Mouse (Mus musculus) liver, embryonic 12.5 days (tissue): ENCODE results near the gene Hdac11. TPM values are rescaled to one million over a fixed set of nuclear protein-coding genes. Genes with fewer than 3 reads are reported as not detected.
A peak's percentile ranks its signal among the peaks of the same experiment; 100 is the strongest.

Experiments used
- ATAC-seq: fragments of 200-750 bp; cut with Nextera tagmentation; 2 replicates; pipeline ENCODE4 v1.8.0; 2017; ENCODE audit warnings: moderate number of reproducible peaks, mild to moderate bottlenecking, moderate library complexity
- H3K27ac ChIP-seq: fragments of 300-500 bp; sonication (generic); 2 replicates; pipeline ENCODE4 v1.5.1; 2016; ENCODE audit warnings: mild to moderate bottlenecking
- H3K27me3 ChIP-seq: fragments of 300-500 bp; sonication (generic); replicated peaks from 2 replicates; pipeline ENCODE4 v1.6.1; 2016; ENCODE audit warnings: mild to moderate bottlenecking, moderate library complexity
- H3K36me3 ChIP-seq: fragments of 300-500 bp; sonication (generic); 2 replicates; pipeline ENCODE4 v1.6.1; 2016; ENCODE audit warnings: mild to moderate bottlenecking, moderate library complexity
- H3K4me1 ChIP-seq: fragments of 300-500 bp; sonication (generic); 2 replicates; pipeline ENCODE4 v1.6.1; 2016
- H3K4me2 ChIP-seq: fragments of 300-500 bp; sonication (generic); 2 replicates; pipeline ENCODE4 v1.6.1; 2016; ENCODE audit warnings: mild to moderate bottlenecking, moderate library complexity
- H3K4me3 ChIP-seq: fragments of 300-500 bp; sonication (generic); 2 replicates; pipeline ENCODE4 v1.5.1; 2016; ENCODE audit warnings: mild to moderate bottlenecking, moderate library complexity
- H3K9ac ChIP-seq: fragments of 300-500 bp; sonication (generic); 2 replicates; pipeline ENCODE4 v1.6.1; 2016; ENCODE audit warnings: mild to moderate bottlenecking, moderate library complexity
- H3K9me3 ChIP-seq: fragments of 300-500 bp; sonication (generic); replicated peaks from 2 replicates; pipeline ENCODE4 v1.6.1; 2016; ENCODE audit warnings: mild to moderate bottlenecking, moderate library complexity
- WGBS: fragments of 180-500 bp; shearing (Covaris S2); methylation state at CpG from one replicate; pipeline ENCODE4 v1.1.7; 2016; ENCODE audit not compliant: insufficient replicate concordance; 5-methylcytosine and 5-hydroxymethylcytosine counted together
- polyA plus RNA-seq: library from polyadenylated mRNA; unstranded; fragments of >200 nt; fragmentation: Nextera tagmentation; extraction: Ambion mirVana; gene quantifications from 2 replicates; pipeline ENCODE4 v1.2.1, GENCODE M21; 2016

Gene Hdac11
- polyA plus RNA-seq, 1 experiment from 2014 or later = 6.0 TPM

DNA sequence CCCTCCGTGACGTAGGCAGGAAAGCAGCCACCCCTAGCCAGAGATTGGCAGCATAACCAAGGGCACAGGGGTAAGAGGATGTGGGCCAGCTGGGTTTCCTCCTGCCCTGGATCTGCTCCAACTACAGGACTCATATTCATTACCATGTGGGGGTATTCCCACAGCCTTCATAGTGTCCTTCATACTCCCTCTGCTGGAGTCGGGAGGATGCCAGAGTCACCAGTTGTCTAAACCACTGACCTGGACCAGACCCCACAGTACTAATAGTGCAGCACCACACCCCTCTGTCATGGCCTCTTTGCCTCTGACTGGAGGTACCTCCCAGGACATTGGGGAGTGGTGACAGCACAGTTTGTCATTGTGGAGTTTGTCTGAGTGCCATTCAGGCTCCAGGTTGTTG, 17.7 kb downstream of the Hdac11 start:
- H3K36me3 ChIP-seq = peaks cover 43% of the 10 kb centered on the region
- H3K27me3 ChIP-seq = peaks cover 9% of the 10 kb centered on the region; the same call in 1 of the 2 replicates
- H3K4me3 ChIP-seq = no peak overlapping the region
- WGBS = 79% methylated on average over 3 of the region's 3 CpGs
- H3K4me1 ChIP-seq = peaks cover 24% of the 10 kb centered on the region
- 0 out of 2 replicates have a peak overlapping the region, but pooled peaks have one; percentile 9 for H3K9ac ChIP-seq
- no peak overlapping the region for H3K4me2 ChIP-seq
- ATAC-seq = no peak
- no peaks in the 10 kb centered on the region for H3K9me3 ChIP-seq
- H3K27ac ChIP-seq = no peak overlapping the region

DNA sequence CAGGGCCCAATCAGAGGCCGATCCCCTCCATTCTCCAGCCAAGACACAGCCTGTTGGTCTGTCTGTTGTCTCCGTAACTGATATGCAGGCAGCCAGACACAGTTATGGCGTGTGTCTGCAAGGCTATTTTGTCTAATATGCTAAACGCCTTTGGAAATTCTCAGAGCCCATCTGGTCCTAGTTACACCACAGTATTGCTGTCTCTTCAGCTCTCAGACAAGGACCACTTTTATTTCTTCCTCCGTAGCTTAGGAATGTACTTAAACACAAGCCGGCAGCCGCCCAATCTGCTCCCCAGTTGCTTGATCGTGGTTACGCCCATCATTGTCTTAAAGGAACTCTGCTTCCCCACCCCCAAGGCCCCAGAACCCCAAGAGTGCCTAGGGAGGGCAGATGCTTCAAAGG, 24.3 kb downstream of the Hdac11 start:
- Histone ChIP-seq H3K4me2 (no peak overlapping the region), H3K36me3 (no peaks in the 10 kb centered on the region), H3K4me3 (no peak overlapping the region), H3K27ac (no peak overlapping the region), H3K9me3 (no peaks in the 10 kb centered on the region), H3K9ac (no peak overlapping the region), H3K27me3 (peaks cover 29% of the 10 kb centered on the region), H3K4me1 (peaks cover 23% of the 10 kb centered on the region)
- no peak for ATAC-seq
- 57% methylated on average over 9 of the region's 9 CpGs for WGBS

DNA sequence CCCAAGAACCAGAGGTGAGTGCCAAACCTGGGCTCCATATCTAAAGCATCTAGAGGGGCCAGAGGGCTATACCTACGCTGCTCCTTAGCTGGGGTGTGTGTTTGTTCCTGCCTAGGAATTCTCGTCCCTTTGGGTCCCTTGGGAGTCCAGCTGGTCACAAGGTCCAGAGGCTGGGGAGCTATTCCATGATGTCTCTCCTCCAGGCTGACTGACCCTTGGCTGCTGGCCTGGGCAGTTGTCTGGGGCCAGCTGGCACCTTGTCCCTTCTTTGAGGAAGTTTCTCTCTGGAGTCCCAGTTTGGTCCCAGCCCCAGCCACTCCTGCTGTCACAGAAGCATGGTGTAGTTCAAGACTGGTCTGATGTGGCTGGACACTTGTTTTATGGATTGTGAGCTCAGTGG, 24.9 kb downstream of the Hdac11 start:
- Histone ChIP-seq H3K4me3 (no peak overlapping the region), H3K4me2 (no peak overlapping the region), H3K4me1 (peaks cover 23% of the 10 kb centered on the region), H3K36me3 (no peaks in the 10 kb centered on the region), H3K9ac (no peak overlapping the region), H3K27ac (no peak overlapping the region), H3K27me3 (peaks cover 34% of the 10 kb centered on the region), H3K9me3 (no peaks in the 10 kb centered on the region)
- ATAC-seq = no peak
- WGBS = 51% methylated on average over 2 of the region's 2 CpGs

DNA sequence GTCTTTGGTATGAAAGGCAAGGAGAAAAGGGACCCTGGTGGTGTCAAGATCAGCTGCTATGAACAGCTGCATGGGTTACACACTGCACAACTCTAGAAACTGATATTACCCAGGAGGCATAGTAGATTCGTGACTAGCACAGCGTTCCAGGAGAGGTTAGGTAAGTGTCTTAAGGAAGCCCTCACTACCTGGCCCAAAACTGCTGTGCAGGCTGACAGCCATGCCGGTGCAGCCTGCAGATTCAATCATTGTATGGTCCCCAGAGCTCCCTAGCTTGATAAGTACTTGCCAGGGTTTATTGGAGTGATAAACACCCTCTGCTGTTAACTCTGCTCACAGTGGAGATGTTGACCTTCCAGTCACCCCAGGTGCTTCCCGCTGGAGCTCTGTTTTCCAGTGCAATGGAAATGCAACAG, 25.6 kb downstream of the Hdac11 start:
- no peak for ATAC-seq
- WGBS = 56% methylated on average over 4 of the region's 4 CpGs

DNA sequence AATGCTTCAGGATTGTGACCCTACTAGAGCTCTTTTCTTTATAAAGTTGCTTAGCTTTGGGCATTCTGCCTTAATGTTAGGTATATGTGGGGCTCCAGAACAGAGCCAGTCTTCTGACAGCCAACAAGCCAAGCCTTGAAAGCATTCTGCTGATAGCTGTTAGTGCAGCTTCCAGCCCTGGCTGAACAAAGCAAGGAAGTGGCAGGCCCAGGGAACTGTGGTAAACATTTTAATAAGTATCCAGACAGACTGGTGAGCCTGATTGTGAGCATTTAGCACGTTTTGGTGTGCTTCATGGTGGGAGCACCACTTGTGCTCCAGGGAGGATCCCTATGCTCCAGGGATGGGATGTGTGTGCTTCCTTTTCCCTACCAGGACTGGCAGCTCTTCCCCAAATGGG, 26.6 kb downstream of the Hdac11 start:
- Histone ChIP-seq H3K27me3 (peaks cover 38% of the 10 kb centered on the region), H3K9ac (no peak overlapping the region), H3K4me3 (no peak overlapping the region), H3K9me3 (no peaks in the 10 kb centered on the region), H3K4me2 (no peak overlapping the region), H3K36me3 (no peaks in the 10 kb centered on the region), H3K4me1 (peaks cover 22% of the 10 kb centered on the region), H3K27ac (no peak overlapping the region)
- 4% methylated on average over 1 of the region's 1 CpGs for WGBS
- no peak for ATAC-seq

More for the DNA sequence above, 25.6 kb downstream of the Hdac11 start:
- peaks cover 33% of the 10 kb centered on the region for H3K27me3 ChIP-seq
- H3K9me3 ChIP-seq = no peaks in the 10 kb centered on the region
- H3K4me3 ChIP-seq = no peak overlapping the region
- no peak overlapping the region for H3K9ac ChIP-seq
- H3K4me1 ChIP-seq = peaks cover 23% of the 10 kb centered on the region
- H3K4me2 ChIP-seq = no peak overlapping the region
- H3K36me3 ChIP-seq = no peaks in the 10 kb centered on the region
- H3K27ac ChIP-seq = no peak overlapping the region

DNA sequence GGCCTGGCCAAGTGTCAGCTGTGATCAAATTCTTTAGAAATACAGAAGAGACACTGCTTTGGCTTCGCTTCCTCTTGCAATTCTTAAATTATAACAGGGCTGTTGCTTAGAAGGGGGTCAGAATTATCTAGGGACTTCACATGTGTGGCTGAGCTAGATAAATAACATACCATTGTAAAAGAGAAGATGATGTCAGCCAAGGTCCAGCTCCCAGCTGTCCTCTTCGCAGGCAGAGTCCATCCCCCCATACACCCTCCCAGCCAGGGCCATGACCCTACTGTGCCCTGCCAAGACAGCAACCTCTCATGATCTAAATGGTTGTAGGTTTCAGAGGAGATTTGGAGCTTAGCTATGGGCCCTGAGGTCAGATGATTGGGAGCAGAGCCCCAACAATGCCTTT, 27.5 kb downstream of the Hdac11 start:
- no peak overlapping the region for H3K9ac ChIP-seq
- no peak overlapping the region for H3K27ac ChIP-seq
- no peaks in the 10 kb centered on the region for H3K36me3 ChIP-seq
- peaks cover 45% of the 10 kb centered on the region for H3K27me3 ChIP-seq
- peaks cover 19% of the 10 kb centered on the region for H3K4me1 ChIP-seq
- H3K9me3 ChIP-seq = no peaks in the 10 kb centered on the region
- WGBS = 35% methylated on average over 2 of the region's 2 CpGs
- ATAC-seq = no peak
- H3K4me3 ChIP-seq = no peak overlapping the region
- H3K4me2 ChIP-seq = no peak overlapping the region

DNA sequence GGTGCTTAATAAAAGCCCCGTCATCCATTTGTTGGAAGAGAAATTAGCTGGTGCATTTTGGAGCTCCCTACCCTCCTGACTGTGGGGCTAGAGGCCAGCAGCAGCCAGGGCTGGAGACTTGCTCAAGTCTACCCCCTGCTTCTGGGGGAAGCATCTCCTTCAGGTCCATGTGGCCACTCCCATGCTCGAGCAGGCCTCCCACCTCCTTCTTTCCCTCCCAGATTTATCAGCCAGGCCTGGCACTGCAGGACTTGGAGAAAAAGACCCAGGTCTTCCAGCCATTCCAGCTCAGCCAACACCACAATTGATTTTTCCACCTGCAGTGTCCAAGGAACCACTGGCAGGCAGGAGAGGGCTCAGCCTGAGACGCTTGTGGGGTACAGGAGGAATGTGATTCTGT, 28.3 kb downstream of the Hdac11 start:
- no peak overlapping the region for H3K9ac ChIP-seq
- no peaks in the 10 kb centered on the region for H3K36me3 ChIP-seq
- H3K27me3 ChIP-seq = peaks cover 48% of the 10 kb centered on the region
- no peak overlapping the region for H3K4me2 ChIP-seq
- ATAC-seq = no peak
- 49% methylated on average over 3 of the region's 3 CpGs for WGBS
- H3K9me3 ChIP-seq = no peaks in the 10 kb centered on the region
- H3K27ac ChIP-seq = no peak overlapping the region
- no peak overlapping the region for H3K4me3 ChIP-seq
- peaks cover 16% of the 10 kb centered on the region for H3K4me1 ChIP-seq

DNA sequence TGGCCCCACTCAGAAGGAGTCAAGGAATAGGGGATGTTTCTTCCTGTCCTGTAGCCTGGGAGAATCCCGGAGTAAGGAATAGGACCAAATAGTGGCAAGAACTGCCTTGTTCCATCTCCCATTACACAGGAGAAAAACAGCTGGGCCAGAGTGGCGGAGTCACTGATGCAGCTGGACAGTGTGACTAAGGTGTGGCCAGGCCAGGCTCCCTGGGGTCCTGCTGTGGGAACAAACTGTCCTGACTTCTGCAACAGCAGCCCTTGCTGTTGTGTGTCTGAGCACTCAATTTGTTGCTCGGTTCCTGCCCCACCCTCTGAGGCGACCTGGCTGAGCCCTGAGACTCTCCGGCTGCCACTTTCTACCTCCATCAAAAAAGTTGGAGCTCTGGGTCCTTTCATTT, 29.0 kb downstream of the Hdac11 start:
- Histone ChIP-seq H3K9ac (no peak overlapping the region), H3K9me3 (no peaks in the 10 kb centered on the region), H3K27ac (no peak overlapping the region), H3K4me1 (peaks cover 13% of the 10 kb centered on the region), H3K4me3 (no peak overlapping the region), H3K36me3 (no peaks in the 10 kb centered on the region), H3K4me2 (no peak overlapping the region), H3K27me3 (peaks cover 48% of the 10 kb centered on the region)
- ATAC-seq = no peak
- 68% methylated on average over 5 of the region's 5 CpGs for WGBS

DNA sequence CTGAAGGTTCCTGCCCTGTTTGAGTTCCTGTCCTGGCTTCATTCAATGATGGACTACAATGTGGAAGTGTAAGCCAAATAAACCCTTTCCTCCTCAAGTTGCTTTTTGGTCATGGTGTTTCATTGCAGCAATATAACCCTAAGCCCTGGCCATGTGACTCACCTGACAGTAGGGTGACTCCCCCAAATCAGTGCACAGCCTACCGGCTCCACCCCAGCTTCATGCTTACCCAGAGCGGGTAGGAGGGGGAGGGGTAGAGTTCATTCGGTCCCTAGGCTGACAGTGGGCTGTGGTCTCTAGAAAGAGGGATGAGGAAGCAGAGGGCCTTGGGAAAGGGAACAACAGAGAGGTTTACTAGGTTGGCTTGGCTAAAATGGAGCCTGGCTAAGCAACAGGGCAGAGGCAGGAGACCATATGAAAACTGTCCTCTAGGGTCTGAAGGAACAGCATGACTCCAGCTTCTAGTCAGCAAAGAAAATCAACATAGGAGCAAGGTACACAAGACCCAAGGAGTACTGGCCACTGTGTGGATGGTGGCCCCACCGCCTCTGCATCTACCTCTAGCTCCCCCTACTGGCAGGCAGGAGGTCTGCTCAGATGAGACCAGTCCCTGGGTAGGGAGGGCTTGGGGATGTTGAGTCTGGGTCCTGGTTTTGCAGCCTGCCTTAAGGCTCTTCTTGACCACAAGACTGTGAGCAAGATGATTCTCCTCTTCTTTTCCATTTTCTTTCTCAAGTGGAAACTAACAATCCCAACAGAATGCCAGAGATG, 29.9 kb downstream of the Hdac11 start:
- Histone ChIP-seq H3K9me3 (no peaks in the 10 kb centered on the region), H3K36me3 (no peaks in the 10 kb centered on the region), H3K9ac (no peak overlapping the region), H3K27ac (no peak overlapping the region), H3K4me3 (no peak overlapping the region), H3K27me3 (peaks cover 48% of the 10 kb centered on the region), H3K4me1 (peaks cover 13% of the 10 kb centered on the region), H3K4me2 (no peak overlapping the region)
- ATAC-seq = peak; percentile 77
- WGBS = 34% methylated on average over 4 of the region's 4 CpGs

DNA sequence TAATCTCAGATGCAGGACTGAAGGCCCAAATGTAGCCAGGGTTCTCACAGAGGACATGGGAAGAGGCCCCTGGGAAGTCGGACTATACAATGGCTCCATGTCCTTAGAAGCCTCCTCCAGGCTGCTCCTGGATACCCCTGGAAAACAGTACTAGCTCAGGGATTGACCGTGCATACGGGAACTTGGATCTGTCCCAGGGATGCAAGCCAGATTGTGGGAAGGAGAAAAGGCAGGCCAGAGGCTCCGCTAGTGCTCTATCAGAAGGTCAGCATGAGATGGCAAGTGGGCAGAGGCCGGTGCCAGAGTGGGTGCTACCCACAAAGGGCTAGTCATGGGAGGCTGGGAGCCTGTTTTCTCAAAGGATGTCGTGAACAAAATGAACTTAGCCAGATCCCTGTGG, 30.5 kb downstream of the Hdac11 start:
- H3K9ac ChIP-seq = no peak overlapping the region
- 64% methylated on average over 6 of the region's 6 CpGs for WGBS
- no peak for ATAC-seq
- H3K4me3 ChIP-seq = no peak overlapping the region
- H3K27ac ChIP-seq = no peak overlapping the region
- H3K4me1 ChIP-seq = peaks cover 13% of the 10 kb centered on the region
- H3K4me2 ChIP-seq = no peak overlapping the region
- no peaks in the 10 kb centered on the region for H3K36me3 ChIP-seq
- H3K9me3 ChIP-seq = no peaks in the 10 kb centered on the region
- H3K27me3 ChIP-seq = peaks cover 44% of the 10 kb centered on the region

DNA sequence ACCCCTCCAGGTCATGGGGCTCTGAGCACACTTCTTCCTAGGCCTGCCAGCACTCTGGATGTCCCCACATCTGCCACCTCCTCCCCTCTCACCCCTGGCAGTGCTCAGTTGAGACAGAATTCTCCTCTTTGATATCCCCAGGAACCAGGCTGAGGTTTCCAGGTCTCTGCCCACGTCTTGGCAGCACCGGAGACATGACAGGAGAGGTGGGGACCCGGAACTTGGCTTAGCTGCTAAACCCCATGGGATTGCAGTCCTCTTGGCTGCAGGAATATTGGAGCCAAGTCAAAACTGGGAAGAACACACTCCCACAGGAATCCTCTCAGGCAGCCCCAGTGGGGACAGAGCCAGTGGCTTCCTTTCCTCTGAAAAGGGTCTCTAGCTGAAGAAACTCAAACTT, 31.4 kb downstream of the Hdac11 start:
- 46% methylated on average over 3 of the region's 3 CpGs for whole genome bisulfite sequencing
- Histone ChIP-seq H3K9ac (no peak overlapping the region), H3K4me2 (no peak overlapping the region), H3K27me3 (peaks cover 42% of the 10 kb centered on the region), H3K4me3 (no peak overlapping the region), H3K4me1 (peaks cover 17% of the 10 kb centered on the region), H3K36me3 (no peaks in the 10 kb centered on the region), H3K9me3 (no peaks in the 10 kb centered on the region), H3K27ac (no peak overlapping the region)
- ATAC-seq = no peak

DNA sequence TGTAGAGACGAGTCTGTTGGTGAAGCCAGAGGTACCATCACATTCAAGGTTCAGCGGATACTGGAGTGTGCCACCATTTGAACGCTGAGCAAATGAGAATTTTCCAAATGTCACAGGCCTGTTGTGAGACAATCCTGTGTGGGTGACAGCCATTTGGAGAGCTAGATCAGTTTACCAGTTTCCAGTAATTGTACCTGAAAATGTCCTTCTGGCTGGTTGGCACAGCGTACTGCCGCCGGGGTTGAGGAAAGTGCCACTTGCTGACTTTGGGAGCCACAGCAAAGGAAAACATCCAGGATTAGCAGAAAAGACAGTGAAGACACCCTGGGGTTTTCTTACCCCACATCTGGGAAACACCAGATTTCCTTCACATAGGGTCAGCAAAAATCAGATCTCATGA, 33.5 kb downstream of the Hdac11 start:
- H3K9ac ChIP-seq = no peak overlapping the region
- H3K27ac ChIP-seq = no peak overlapping the region
- H3K4me1 ChIP-seq = peaks cover 13% of the 10 kb centered on the region; the same call in 1 of the 2 replicates
- ATAC-seq = no peak
- H3K4me3 ChIP-seq = no peak overlapping the region
- H3K27me3 ChIP-seq = peaks cover 39% of the 10 kb centered on the region
- no peak overlapping the region for H3K4me2 ChIP-seq
- WGBS = 78% methylated on average over 6 of the region's 6 CpGs
- no peaks in the 10 kb centered on the region for H3K9me3 ChIP-seq
- no peaks in the 10 kb centered on the region for H3K36me3 ChIP-seq

DNA sequence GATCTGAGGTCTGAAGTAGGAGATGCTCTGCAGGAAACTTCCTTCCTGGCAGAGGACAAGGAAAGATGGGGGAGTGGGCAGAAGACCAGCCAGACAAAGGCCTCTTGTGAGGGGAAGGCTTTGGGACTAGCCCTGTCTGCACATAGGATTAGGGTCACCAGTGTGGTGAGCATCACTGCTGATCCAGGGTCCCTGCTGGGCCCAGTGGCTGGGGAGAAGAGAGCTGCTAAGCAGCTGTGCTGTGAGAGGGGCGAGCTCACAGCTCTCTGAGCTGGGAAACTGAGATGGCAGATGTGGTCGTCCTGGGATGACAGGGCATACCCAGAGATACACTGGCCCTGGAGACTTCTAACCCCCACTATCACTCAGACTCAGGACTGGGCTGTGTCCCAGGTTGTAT, 35.0 kb downstream of the Hdac11 start:
- Histone ChIP-seq H3K4me1 (peaks cover 13% of the 10 kb centered on the region; the same call in 1 of the 2 replicates), H3K9ac (no peak overlapping the region), H3K4me3 (no peak overlapping the region), H3K9me3 (no peaks in the 10 kb centered on the region), H3K27ac (no peak overlapping the region), H3K4me2 (no peak overlapping the region), H3K36me3 (no peaks in the 10 kb centered on the region), H3K27me3 (peaks cover 31% of the 10 kb centered on the region)
- ATAC-seq = no peak
- 39% methylated on average over 2 of the region's 2 CpGs for WGBS
